Mouse (Mus musculus) ES-E14 (cell line): ENCODE results near the gene Dnm2. TPM values are rescaled to one million over a fixed set of nuclear protein-coding genes. Genes with fewer than 3 reads are reported as not detected.
A peak's percentile ranks its signal among the peaks of the same experiment; 100 is the strongest.
"Not testable (repeated sequence)": the region's sequence is repeated elsewhere in the genome, so short reads cannot be mapped to it uniquely, and the experiment has no call there.

ENCODE experiments used
- DNase-seq: peaks from one replicate; pipeline ENCODE4 v3.0.0-alpha.2; 2013; ENCODE audit warnings: low read depth, low spot score
- H3K27ac ChIP-seq: 2 replicates; pipeline ENCODE4 v1.5.1; 2012; ENCODE audit warnings: low read depth, mild to moderate bottlenecking, low read length, moderate library complexity, mixed read lengths; ENCODE audit not compliant: poor library complexity, insufficient read depth, severe bottlenecking
- H3K36me3 ChIP-seq: 2 replicates; pipeline ENCODE4 v1.6.1; 2012; ENCODE audit warnings: mild to moderate bottlenecking, low read length, moderate library complexity, mixed read lengths; ENCODE audit not compliant: control insufficient read depth, poor library complexity, insufficient read depth, severe bottlenecking
- H3K4me1 ChIP-seq, 2 experiments: fragments of 150-350 bp in 1 of 2; sonication (generic) in 1 of 2; 2 replicates each; pipeline ENCODE4 v1.6.1; 2012; ENCODE audit warnings: low read length in 2 of 2, mild to moderate bottlenecking in 1 of 2, mixed read lengths in 1 of 2; ENCODE audit not compliant: control insufficient read depth in 2 of 2, insufficient read depth in 2 of 2, poor library complexity in 1 of 2
- H3K4me3 ChIP-seq, 2 experiments: fragments of 150-350 bp in 1 of 2; sonication (generic) in 1 of 2; 2 replicates each; pipeline ENCODE4 v1.5.1; 2012; ENCODE audit warnings: low read length in 2 of 2, low read depth in 1 of 2, mild to moderate bottlenecking in 1 of 2, mixed read lengths in 1 of 2; ENCODE audit not compliant: insufficient read depth in 1 of 2, poor library complexity in 1 of 2, severe bottlenecking in 1 of 2
- H3K9ac ChIP-seq: 2 replicates; pipeline ENCODE4 v1.6.1; 2012; ENCODE audit warnings: low read depth, mild to moderate bottlenecking, low read length, mixed read lengths; ENCODE audit not compliant: poor library complexity, insufficient read depth, severe bottlenecking
- H3K9me3 ChIP-seq: fragments of 150-350 bp; sonication (generic); 2 replicates; pipeline ENCODE4 v1.6.1; 2012; ENCODE audit warnings: low read depth, mild to moderate bottlenecking, low read length; ENCODE audit not compliant: control insufficient read depth, insufficient read depth
- CHD2 ChIP-seq: IDR thresholded peaks from 2 replicates; pipeline ENCODE4 v1.6.1; 2014; ENCODE audit warnings: mild to moderate bottlenecking, low read depth, low read length, inconsistent platforms
- HCFC1 ChIP-seq: IDR thresholded peaks from 2 replicates; pipeline ENCODE4 v1.6.1; 2012; ENCODE audit warnings: low read length, inconsistent platforms, borderline replicate concordance; ENCODE audit not compliant: insufficient read depth
- MAFK ChIP-seq: IDR thresholded peaks from 2 replicates; pipeline ENCODE4 v1.6.1; 2014; ENCODE audit warnings: mild to moderate bottlenecking, low read depth, low read length, inconsistent platforms; ENCODE audit not compliant: insufficient read depth
- ZC3H11A ChIP-seq: IDR thresholded peaks from 2 replicates; pipeline ENCODE4 v1.6.1; 2012; ENCODE audit warnings: low read depth, mild to moderate bottlenecking, inconsistent platforms, low read length, borderline replicate concordance
- ZNF384 ChIP-seq: IDR thresholded peaks from 2 replicates; pipeline ENCODE4 v1.6.1; 2012; ENCODE audit warnings: low read depth, low read length, inconsistent platforms
- in situ Hi-C, 2 experiments: fragments of 600-800 bp; cut with MboI; formaldehyde crosslinking; loops; one replicate each; pipeline ENCODE4 v1.15.1; 2025; ENCODE audit warnings: low sequenced_read_pairs in 2 of 2, inconsistent platforms in 1 of 2; ENCODE audit not compliant: unreplicated experiment in 2 of 2
- total RNA-seq: library from RNA; depleted of rRNA; stranded (reverse); fragments of 300-350 nt; gene quantifications from 2 replicates; pipeline ENCODE4 v1.2.3, GENCODE M21; 2012

The Dnm2 gene
- total RNA-seq, 1 experiment: 69.6 TPM

DNA sequence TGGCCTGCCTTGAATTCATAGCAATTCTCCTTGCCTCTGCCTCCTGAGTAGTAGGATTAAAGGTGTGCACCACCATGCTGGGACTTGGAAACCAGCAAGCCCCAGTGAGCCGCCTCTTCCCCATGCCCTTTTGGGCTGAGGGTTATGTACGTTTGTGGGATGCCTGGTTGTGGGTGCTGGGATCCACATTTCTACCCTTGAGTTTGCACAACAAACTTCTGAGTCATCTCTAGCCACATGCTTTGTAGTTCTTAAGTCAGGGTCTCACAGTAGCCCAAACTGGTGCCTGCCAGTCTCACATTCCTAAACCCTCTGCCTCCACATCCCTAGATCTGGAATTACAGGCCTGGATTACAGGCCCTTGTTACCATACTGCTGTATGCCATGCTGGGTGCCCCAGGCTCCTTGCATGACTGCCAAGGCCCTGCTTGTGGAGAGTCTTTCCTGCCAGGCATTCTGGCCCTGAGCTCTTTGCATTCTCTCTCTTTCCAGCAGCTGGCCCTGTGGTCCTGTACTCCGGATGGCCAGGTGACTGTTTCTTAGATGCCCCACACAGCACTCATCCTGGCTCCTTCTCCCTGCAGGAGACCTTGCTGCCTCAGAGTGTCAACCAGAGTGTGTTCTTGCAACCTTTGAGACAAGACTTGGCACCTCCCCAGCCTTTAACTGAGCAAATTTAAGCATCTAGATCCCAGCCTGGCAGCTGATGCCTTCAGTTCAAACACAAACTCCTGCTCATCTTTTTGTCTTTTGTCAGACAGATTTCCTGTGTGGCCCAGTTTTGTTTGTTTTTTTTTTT lies 39.3 kb downstream of the Dnm2 start:
- in situ Hi-C loops: no loop called here
- H3K9ac ChIP-seq: no peak overlapping the region
- no peak for TF ChIP-seq CHD2
- TF ChIP-seq ZC3H11A: no peak
- no peak for TF ChIP-seq HCFC1
- no peak for TF ChIP-seq ZNF384
- TF ChIP-seq MAFK: no peak
- no peak for DNase-seq
- H3K9me3 ChIP-seq: no peaks in the 10 kb centered on the region
- peaks cover 6 to 26% of the 10 kb centered on the region in 2 experiments for H3K4me1 ChIP-seq
- H3K4me3 ChIP-seq: no peak overlapping the region
- H3K36me3 ChIP-seq: peaks cover 22% of the 10 kb centered on the region
- no peak overlapping the region for H3K27ac ChIP-seq

DNA sequence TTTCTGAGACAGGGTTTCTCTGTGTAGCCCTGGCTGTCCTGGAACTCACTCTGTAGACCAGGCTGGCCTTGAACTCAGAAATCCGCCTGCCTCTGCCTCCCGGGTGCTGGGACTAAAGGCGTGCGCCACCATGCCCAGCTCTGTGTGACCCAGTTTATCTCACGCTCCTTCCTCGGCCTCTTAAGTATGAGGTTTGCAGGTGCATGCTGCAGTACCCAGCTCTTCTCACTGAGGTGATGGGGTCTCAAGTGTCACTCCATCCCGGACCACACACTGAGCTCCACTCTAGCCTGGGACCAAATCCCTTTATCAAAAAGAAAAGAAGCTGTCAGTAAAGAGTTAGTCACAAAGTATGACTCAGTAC lies 39.8 kb downstream of the Dnm2 start:
- DNase-seq, H3K27ac ChIP-seq, H3K9ac ChIP-seq, H3K9me3 ChIP-seq, in situ Hi-C loops, H3K4me3 ChIP-seq: not testable (repeated sequence)
- peaks cover 4 to 22% of the 10 kb centered on the region in 2 experiments; a peak in 3 of 4 replicates for H3K4me1 ChIP-seq
- peaks cover 26% of the 10 kb centered on the region for H3K36me3 ChIP-seq

DNA sequence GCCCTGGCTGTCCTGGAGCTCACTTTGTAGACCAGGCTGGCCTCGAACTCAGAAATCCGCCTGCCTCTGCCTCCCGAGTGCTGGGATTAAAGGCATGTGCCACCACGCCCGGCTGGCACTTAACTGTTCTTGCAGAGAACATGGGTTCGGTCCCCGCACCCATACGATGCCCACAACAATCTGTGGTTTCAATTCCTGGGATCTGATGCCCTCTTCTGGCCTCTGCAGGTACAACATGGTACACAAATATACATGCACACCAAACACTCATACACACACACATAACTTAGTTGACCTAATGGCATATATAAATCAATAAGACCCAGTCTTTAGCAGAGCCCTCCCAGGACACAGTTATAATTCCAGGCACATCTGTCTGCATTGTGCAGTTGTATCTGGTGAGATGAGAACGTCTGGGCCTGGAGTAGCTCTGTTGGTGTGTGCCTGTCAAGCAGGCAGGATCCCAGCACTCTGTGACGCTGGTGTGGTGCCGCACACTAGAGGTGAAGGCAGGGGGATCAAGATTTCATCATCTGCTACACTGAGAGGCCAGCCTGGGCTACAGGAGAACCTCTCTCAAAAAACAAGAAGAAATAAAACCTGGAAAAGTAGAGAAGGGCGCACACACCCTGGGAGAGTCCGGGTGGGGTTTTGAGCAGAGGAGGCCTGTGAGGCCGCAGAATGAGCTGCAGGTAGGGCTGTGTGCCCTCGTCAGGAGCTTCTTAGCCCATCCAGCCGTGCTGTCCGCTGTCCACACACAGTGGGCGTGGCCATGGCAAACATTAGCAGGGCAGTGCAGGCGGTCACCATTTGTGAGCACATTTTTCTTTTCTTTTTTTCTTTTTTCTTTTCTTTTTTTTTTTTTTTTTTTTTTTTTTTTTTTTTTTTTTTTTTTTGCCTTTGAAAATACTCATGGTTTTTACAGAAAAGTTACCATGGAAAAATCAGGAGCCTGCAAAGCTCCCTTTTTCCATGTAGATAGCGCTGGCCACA lies 44.6 kb downstream of the Dnm2 start:
- peak; percentile 89 for TF ChIP-seq ZNF384
- TF ChIP-seq HCFC1: no peak
- TF ChIP-seq MAFK: no peak
- TF ChIP-seq CHD2: no peak
- TF ChIP-seq ZC3H11A: peak; percentile 16; the same call in 1 of the 2 replicates
- no peak overlapping the region for H3K4me3 ChIP-seq
- in situ Hi-C loops: no loop called here
- H3K9me3 ChIP-seq: no peaks in the 10 kb centered on the region
- no peak overlapping the region for H3K27ac ChIP-seq
- no peak overlapping the region for H3K9ac ChIP-seq
- peaks cover 47% of the 10 kb centered on the region for H3K36me3 ChIP-seq
- peaks cover 2 to 5% of the 10 kb centered on the region in 2 experiments; a peak in 2 of 4 replicates for H3K4me1 ChIP-seq
- peak; percentile 42 for DNase-seq

DNA sequence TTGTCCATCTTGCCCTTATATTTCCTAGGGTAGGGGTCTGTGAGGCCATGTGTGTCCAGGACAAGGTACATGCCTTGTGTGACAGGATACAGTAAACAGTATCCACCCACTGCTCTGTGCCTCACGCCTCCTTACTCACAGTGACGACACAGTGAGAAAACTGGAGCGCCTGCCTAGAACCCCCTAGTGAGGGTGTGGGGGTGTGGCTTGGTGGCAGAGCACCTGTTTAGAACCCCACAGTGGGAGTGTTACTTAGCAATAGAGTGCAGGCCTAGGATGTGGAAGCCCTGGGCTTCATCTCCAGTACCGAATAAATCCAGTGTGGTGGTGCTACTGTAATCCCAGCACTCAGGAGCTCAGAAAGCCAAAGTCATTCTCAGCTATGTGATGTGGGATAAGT lies 48.2 kb downstream of the Dnm2 start:
- in situ Hi-C loops: no loop called here
- Histone ChIP-seq H3K4me3 (no peak overlapping the region), H3K4me1 (peaks cover 0 to 3% of the 10 kb centered on the region in 2 experiments; a peak in 2 of 4 replicates), H3K9ac (no peak overlapping the region), H3K36me3 (peaks cover 58% of the 10 kb centered on the region), H3K9me3 (no peaks in the 10 kb centered on the region), H3K27ac (no peak overlapping the region)
- DNase-seq: no peak
- TF ChIP-seq ZNF384: no peak
- TF ChIP-seq MAFK: no peak
- TF ChIP-seq ZC3H11A: no peak
- no peak for TF ChIP-seq CHD2
- TF ChIP-seq HCFC1: no peak
